Mouse (Mus musculus) midbrain, postnatal 0 days (tissue): Measurements from ENCODE around the gene Fsd1l. TPM values are rescaled to one million over a fixed set of nuclear protein-coding genes. Genes with fewer than 3 reads are reported as not detected.

Experiments
- ATAC-seq: fragments of 200-750 bp; cut with Nextera tagmentation; 2 replicates; pipeline ENCODE4 v1.8.0; 2017; ENCODE audit warnings: moderate number of reproducible peaks, mild to moderate bottlenecking, moderate TSS enrichment, moderate library complexity; ENCODE audit not compliant: low FRiP score
- DNase-seq: peaks from one replicate; pipeline ENCODE4 v3.0.0-alpha.2; 2015; ENCODE audit warnings: low spot score
- H3K27ac ChIP-seq: fragments of 300-500 bp; sonication (generic); 2 replicates; pipeline ENCODE4 v1.5.1; 2014; ENCODE audit warnings: low read depth, mild to moderate bottlenecking, low read length, mixed read lengths
- H3K27me3 ChIP-seq: fragments of 300-500 bp; sonication (generic); 2 replicates; pipeline ENCODE4 v1.6.1; 2014; ENCODE audit warnings: low read length, control low read depth, mixed read lengths; ENCODE audit not compliant: insufficient read depth
- H3K36me3 ChIP-seq: fragments of 300-500 bp; sonication (generic); 2 replicates; pipeline ENCODE4 v1.6.1; 2014; ENCODE audit warnings: low read length, control low read depth, mixed read lengths; ENCODE audit not compliant: insufficient read depth
- H3K4me1 ChIP-seq: fragments of 300-500 bp; sonication (generic); 2 replicates; pipeline ENCODE4 v1.6.1; 2014; ENCODE audit warnings: mild to moderate bottlenecking, control low read depth, antibody characterized with exemption, low read length, mixed read lengths; ENCODE audit not compliant: insufficient read depth
- H3K4me2 ChIP-seq: fragments of 300-500 bp; sonication (generic); 2 replicates; pipeline ENCODE4 v1.6.1; 2014; ENCODE audit warnings: low read depth, mild to moderate bottlenecking, low read length, mixed read lengths; ENCODE audit not compliant: poor library complexity, severe bottlenecking
- H3K4me3 ChIP-seq: fragments of 300-500 bp; sonication (generic); 2 replicates; pipeline ENCODE4 v1.5.1; 2014; ENCODE audit warnings: low read depth, mild to moderate bottlenecking, low read length, moderate library complexity
- H3K9ac ChIP-seq: fragments of 300-500 bp; sonication (generic); replicated peaks from 2 replicates; pipeline ENCODE4 v1.6.1; 2014; ENCODE audit warnings: mild to moderate bottlenecking, low read length, moderate library complexity, mixed read lengths; ENCODE audit not compliant: poor library complexity, severe bottlenecking
- H3K9me3 ChIP-seq: fragments of 300-500 bp; sonication (generic); 2 replicates; pipeline ENCODE4 v1.6.1; 2016; ENCODE audit warnings: low read length, control low read depth
- CTCF ChIP-seq: IDR thresholded peaks from 2 replicates; pipeline ENCODE4 v1.5.1; 2016; ENCODE audit warnings: antibody characterized with exemption, mild to moderate bottlenecking
- WGBS: fragments of 180-500 bp; shearing (Covaris S2); extraction: QIAGEN DNeasy Blood & Tissue Kit; methylation state at CpG from one replicate; pipeline ENCODE4 v1.1.7; 2014; 5-methylcytosine and 5-hydroxymethylcytosine counted together
- polyA plus RNA-seq: library from polyadenylated mRNA; unstranded; fragments of >200 nt; fragmentation: Nextera tagmentation; extraction: Ambion mirVana; gene quantifications from 2 replicates; pipeline ENCODE4 v1.2.1, GENCODE M21; 2015
- total RNA-seq: library from RNA; depleted of rRNA; stranded (reverse); fragments of >200 nt; gene quantifications from 2 replicates; pipeline ENCODE4 v1.2.3, GENCODE M21; 2014

Fsd1l gene
- total and polyA plus RNA-seq, 2 experiments from 2014 or later, result 23.8 to 25.3 TPM

- Histone ChIP-seq H3K4me2 (no peak overlapping the region), H3K27ac (no peak overlapping the region), H3K9me3 (no peaks in the 10 kb centered on the region), H3K4me1 (peaks cover 22% of the 10 kb centered on the region; the same call in 1 of the 2 replicates), H3K27me3 (no peaks in the 10 kb centered on the region), H3K36me3 (no peaks in the 10 kb centered on the region), H3K9ac (no peak overlapping the region), H3K4me3 (no peak overlapping the region)
- ATAC-seq (no peak), DNase-seq (peak; percentile 14)
- no peak for TF ChIP-seq CTCF
- WGBS, result 52% methylated on average over 3 of the region's 3 CpGs
Measured at GRCm38 (mm10) chr4:53635336-53635735, 4.1 kb downstream of the Fsd1l start.

GRCm38 (mm10) chr4:53637269-53637909, 6.1 kb downstream of the Fsd1l start:
- Histone ChIP-seq H3K4me2 (no peak overlapping the region), H3K27me3 (no peaks in the 10 kb centered on the region), H3K4me1 (peaks cover 19% of the 10 kb centered on the region; the same call in 1 of the 2 replicates), H3K27ac (no peak overlapping the region), H3K36me3 (no peaks in the 10 kb centered on the region), H3K9me3 (no peaks in the 10 kb centered on the region), H3K4me3 (no peak overlapping the region), H3K9ac (no peak overlapping the region)
- TF ChIP-seq CTCF, result no peak
- DNase-seq, result peak; percentile 53
- ATAC-seq, result peak; percentile 20; the same call in 1 of the 2 replicates
- 35% methylated on average over 7 of the region's 7 CpGs for WGBS

- no peaks in the 10 kb centered on the region for H3K27me3 ChIP-seq
- no peak overlapping the region for H3K9ac ChIP-seq
- 74% methylated on average over 7 of the region's 7 CpGs for WGBS
- TF ChIP-seq CTCF, result no peak
- ATAC-seq (no peak), DNase-seq (no peak)
- no peak overlapping the region for H3K4me2 ChIP-seq
- H3K4me1 ChIP-seq, result peaks cover 11% of the 10 kb centered on the region; the same call in 1 of the 2 replicates
- no peak overlapping the region for H3K4me3 ChIP-seq
- H3K9me3 ChIP-seq, result no peaks in the 10 kb centered on the region
- no peaks in the 10 kb centered on the region for H3K36me3 ChIP-seq
- no peak overlapping the region for H3K27ac ChIP-seq
Measured at GRCm38 (mm10) chr4:53638549-53639123, 7.4 kb downstream of the Fsd1l start.

- 90% methylated on average over 3 of the region's 3 CpGs for WGBS
- DNase-seq (no peak), ATAC-seq (no peak)
- Histone ChIP-seq H3K9me3 (no peaks in the 10 kb centered on the region), H3K27me3 (no peaks in the 10 kb centered on the region), H3K4me3 (no peak overlapping the region), H3K9ac (no peak overlapping the region), H3K36me3 (peaks cover 16% of the 10 kb centered on the region), H3K4me2 (no peak overlapping the region), H3K4me1 (no peaks in the 10 kb centered on the region), H3K27ac (no peak overlapping the region)
- no peak for TF ChIP-seq CTCF
Measured at GRCm38 (mm10) chr4:53658029-53658428, 26.8 kb downstream of the Fsd1l start.

GRCm38 (mm10) chr4:53660711-53661110, 29.4 kb downstream of the Fsd1l start:
- Histone ChIP-seq H3K4me2 (no peak overlapping the region), H3K9ac (no peak overlapping the region), H3K4me1 (no peaks in the 10 kb centered on the region), H3K36me3 (peaks cover 10% of the 10 kb centered on the region; the same call in 1 of the 2 replicates), H3K4me3 (no peak overlapping the region), H3K27ac (no peak overlapping the region), H3K27me3 (no peaks in the 10 kb centered on the region), H3K9me3 (no peaks in the 10 kb centered on the region)
- DNase-seq (no peak), ATAC-seq (no peak)
- no peak for TF ChIP-seq CTCF

- no peak overlapping the region for H3K4me3 ChIP-seq
- peaks cover 11% of the 10 kb centered on the region for H3K36me3 ChIP-seq
- no peak overlapping the region for H3K9ac ChIP-seq
- WGBS, result 88% methylated on average over 8 of the region's 8 CpGs
- no peaks in the 10 kb centered on the region for H3K9me3 ChIP-seq
- no peaks in the 10 kb centered on the region for H3K4me1 ChIP-seq
- H3K27ac ChIP-seq, result no peak overlapping the region
- H3K27me3 ChIP-seq, result no peaks in the 10 kb centered on the region
- no peak overlapping the region for H3K4me2 ChIP-seq
- DNase-seq (no peak), ATAC-seq (no peak)
- no peak for TF ChIP-seq CTCF
Measured at GRCm38 (mm10) chr4:53682092-53682491, 50.8 kb downstream of the Fsd1l start.
